Mouse (Mus musculus) limb, embryonic 14.5 days (tissue): ENCODE results near the gene Hexa. TPM values are rescaled to one million over a fixed set of nuclear protein-coding genes. Genes with fewer than 3 reads are reported as not detected.
A peak's percentile ranks its signal among the peaks of the same experiment; 100 is the strongest.

Experiments used
- ATAC-seq: fragments of 200-750 bp; cut with Nextera tagmentation; 2 replicates; pipeline ENCODE4 v1.8.0; 2017; ENCODE audit warnings: low read depth, moderate number of reproducible peaks, moderate TSS enrichment; ENCODE audit not compliant: low FRiP score
- DNase-seq: peaks from one replicate; pipeline ENCODE4 v3.0.0-alpha.2; 2015; ENCODE audit warnings: low spot score
- H3K27ac ChIP-seq: fragments of 300-500 bp; sonication (generic); replicated peaks from 2 replicates; pipeline ENCODE4 v1.5.1; 2014; ENCODE audit warnings: low read depth, mild to moderate bottlenecking, low read length, moderate library complexity, mixed read lengths
- H3K27me3 ChIP-seq: fragments of 300-500 bp; sonication (generic); 2 replicates; pipeline ENCODE4 v1.6.1; 2014; ENCODE audit warnings: low read length, mixed read lengths; ENCODE audit not compliant: control insufficient read depth, insufficient read depth
- H3K36me3 ChIP-seq: fragments of 300-500 bp; sonication (generic); 2 replicates; pipeline ENCODE4 v1.6.1; 2014; ENCODE audit warnings: mild to moderate bottlenecking, low read length, moderate library complexity, mixed read lengths; ENCODE audit not compliant: control insufficient read depth, insufficient read depth
- H3K4me1 ChIP-seq: fragments of 300-500 bp; sonication (generic); 2 replicates; pipeline ENCODE4 v1.6.1; 2014; ENCODE audit warnings: antibody characterized with exemption, low read length, mixed read lengths; ENCODE audit not compliant: control insufficient read depth, insufficient read depth
- H3K4me2 ChIP-seq: fragments of 300-500 bp; sonication (generic); replicated peaks from 2 replicates; pipeline ENCODE4 v1.6.1; 2014; ENCODE audit warnings: low read depth, mild to moderate bottlenecking, low read length, moderate library complexity; ENCODE audit not compliant: severe bottlenecking
- H3K4me3 ChIP-seq: fragments of 300-500 bp; sonication (generic); replicated peaks from 2 replicates; pipeline ENCODE4 v1.5.1; 2014; ENCODE audit warnings: low read length
- H3K9ac ChIP-seq: fragments of 300-500 bp; sonication (generic); 2 replicates; pipeline ENCODE4 v1.6.1; 2014; ENCODE audit warnings: mild to moderate bottlenecking, low read depth, low read length, moderate library complexity; ENCODE audit not compliant: severe bottlenecking
- H3K9me3 ChIP-seq: fragments of 300-500 bp; sonication (generic); 2 replicates; pipeline ENCODE4 v1.6.1; 2016; ENCODE audit warnings: low read length; ENCODE audit not compliant: control insufficient read depth
- POLR2A ChIP-seq: fragments of 200-500 bp; IDR thresholded peaks from 2 replicates; pipeline ENCODE4 v1.8.0; 2012; ENCODE audit warnings: inconsistent platforms, mild to moderate bottlenecking, moderate library complexity, borderline replicate concordance; ENCODE audit not compliant: insufficient read depth, insufficient read length; ENCODE audit errors: extremely low read depth
- WGBS: fragments of 180-500 bp; shearing (Covaris S2); extraction: QIAGEN DNeasy Blood & Tissue Kit; methylation state at CpG from one replicate; pipeline ENCODE4 v1.1.7; 2014; 5-methylcytosine and 5-hydroxymethylcytosine counted together
- polyA plus RNA-seq, 2 experiments: library from polyadenylated mRNA; depleted of rRNA in 1 of 2; stranded (reverse) in 1 of 2; unstranded in 1 of 2; fragments of >200 nt; fragmentation: Nextera tagmentation in 1 of 2; extraction: Ambion mirVana in 1 of 2; gene quantifications; 2 replicates each; pipeline versions ENCODE4 v1.2.1 to v1.2.3; 2012 to 2014

Gene Hexa
- polyA plus RNA-seq (2012; rRNA removed) (82.0 and 110 TPM in 2 replicates), polyA plus RNA-seq (2014; fragmentation: Nextera tagmentation; extraction: Ambion mirVana) (94.9 and 109 TPM in 2 replicates)

GRCm38 (mm10) chr9:59539441-59540137, at the start of gene Hexa, which contains the start of gene Tmem202:
TSS of gene Hexa (plus strand) at chr9:59539540.
TSS of gene Tmem202 (minus strand) at chr9:59539847.
- H3K4me3 ChIP-seq, result peak within 1 kb of the TSS; percentile 77
- H3K9ac ChIP-seq, result peak within 1 kb of the TSS; percentile 82
- H3K4me1 ChIP-seq, result peaks cover 17% of the 10 kb centered on the region
- WGBS, result 1% methylated on average over 49 of the region's 55 CpGs
- TF ChIP-seq POLR2A, result peak; percentile 75; the same call in 1 of the 2 replicates
- DNase-seq (peak; percentile 86), ATAC-seq (peak; percentile 94)
- no peaks in the 10 kb centered on the region for H3K27me3 ChIP-seq
- H3K4me2 ChIP-seq, result peak within 1 kb of the TSS; percentile 87
- H3K9me3 ChIP-seq, result no peaks in the 10 kb centered on the region
- H3K36me3 ChIP-seq, result no peaks in the 10 kb centered on the region
- 0 out of 2 replicates have a peak within 1 kb of the TSS, but pooled peaks have one; percentile 43 for H3K27ac ChIP-seq

DNA sequence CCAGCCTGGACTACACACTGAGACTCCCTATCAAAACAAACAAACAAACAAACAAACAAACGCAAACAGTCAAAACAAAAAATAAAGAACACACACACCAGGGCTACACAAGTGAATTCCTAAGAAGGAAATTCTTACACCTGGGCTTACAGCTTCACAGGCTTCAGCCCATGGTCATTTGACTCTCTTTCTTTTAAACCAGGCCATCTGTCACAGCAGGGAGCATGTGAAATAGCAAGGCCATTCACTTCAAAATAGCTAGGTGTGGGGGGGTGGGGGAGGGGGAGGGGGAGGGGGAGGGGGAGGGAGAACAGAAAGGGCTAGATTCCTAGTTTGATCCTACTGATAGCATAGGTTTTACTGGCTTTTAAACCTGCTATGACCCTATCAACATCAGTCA, 31.2 kb upstream of the Hexa start:
- TF ChIP-seq POLR2A, result no peak
- Histone ChIP-seq H3K4me3 (no peak overlapping the region), H3K9ac (no peak overlapping the region), H3K9me3 (no peaks in the 10 kb centered on the region), H3K36me3 (no peaks in the 10 kb centered on the region), H3K27ac (no peak overlapping the region), H3K4me1 (no peaks in the 10 kb centered on the region), H3K4me2 (no peak overlapping the region), H3K27me3 (no peaks in the 10 kb centered on the region)
- ATAC-seq (no peak), DNase-seq (no peak)
- 35% methylated on average over 1 of the region's 1 CpGs for WGBS

- Histone ChIP-seq H3K9me3 (no peaks in the 10 kb centered on the region), H3K4me1 (no peaks in the 10 kb centered on the region), H3K27ac (no peak overlapping the region), H3K9ac (no peak overlapping the region), H3K27me3 (no peaks in the 10 kb centered on the region), H3K36me3 (no peaks in the 10 kb centered on the region), H3K4me2 (no peak overlapping the region), H3K4me3 (no peak overlapping the region)
- no peak for ATAC-seq
- WGBS, result 36% methylated on average over 4 of the region's 4 CpGs
- TF ChIP-seq POLR2A, result no peak
- DNase-seq, result no peak
Observed at GRCm38 (mm10) chr9:59512381-59512780, 27.0 kb upstream of the Hexa start.

- H3K27me3 ChIP-seq, result no peaks in the 10 kb centered on the region
- H3K9me3 ChIP-seq, result no peaks in the 10 kb centered on the region
- DNase-seq (no peak), ATAC-seq (no peak)
- H3K27ac ChIP-seq, result no peak overlapping the region
- H3K9ac ChIP-seq, result no peak overlapping the region
- TF ChIP-seq POLR2A, result no peak
- no peak overlapping the region for H3K4me2 ChIP-seq
- H3K36me3 ChIP-seq, result no peaks in the 10 kb centered on the region
- no peaks in the 10 kb centered on the region for H3K4me1 ChIP-seq
- H3K4me3 ChIP-seq, result no peak overlapping the region
- WGBS, result 70% methylated on average over 3 of the region's 3 CpGs
Observed at GRCm38 (mm10) chr9:59515069-59515468, 24.3 kb upstream of the Hexa start.

GRCm38 (mm10) chr9:59517127-59517526, 22.2 kb upstream of the Hexa start:
- Histone ChIP-seq H3K4me3 (no peak overlapping the region), H3K9me3 (no peaks in the 10 kb centered on the region), H3K36me3 (no peaks in the 10 kb centered on the region), H3K27ac (no peak overlapping the region), H3K4me1 (no peaks in the 10 kb centered on the region), H3K4me2 (no peak overlapping the region), H3K27me3 (no peaks in the 10 kb centered on the region), H3K9ac (no peak overlapping the region)
- WGBS, result 23% methylated on average over 7 of the region's 7 CpGs
- no peak for TF ChIP-seq POLR2A
- DNase-seq, result no peak
- ATAC-seq, result no peak
